Mouse (Mus musculus) forebrain, embryonic 13.5 days (tissue): Measurements from ENCODE around the gene Pnp. TPM values are rescaled to one million over a fixed set of nuclear protein-coding genes. Genes with fewer than 3 reads are reported as not detected.
"Not testable (repeated sequence)": the region's sequence is repeated elsewhere in the genome, so short reads cannot be mapped to it uniquely, and the experiment has no call there.

Experiments used
- ATAC-seq: fragments of 200-750 bp; cut with Nextera tagmentation; 2 replicates; pipeline ENCODE4 v1.8.0; 2017
- H3K27ac ChIP-seq: fragments of 300-500 bp; sonication (generic); 2 replicates; pipeline ENCODE4 v1.5.1; 2015; ENCODE audit warnings: inconsistent platforms, mild to moderate bottlenecking, moderate library complexity
- H3K27me3 ChIP-seq: fragments of 300-500 bp; sonication (generic); 2 replicates; pipeline ENCODE4 v1.6.1; 2015; ENCODE audit warnings: mild to moderate bottlenecking, inconsistent platforms
- H3K36me3 ChIP-seq: fragments of 300-500 bp; sonication (generic); 2 replicates; pipeline ENCODE4 v1.6.1; 2015; ENCODE audit warnings: mild to moderate bottlenecking, inconsistent platforms; ENCODE audit not compliant: poor library complexity, severe bottlenecking
- H3K4me1 ChIP-seq: fragments of 300-500 bp; sonication (generic); 2 replicates; pipeline ENCODE4 v1.6.1; 2015; ENCODE audit warnings: inconsistent platforms
- H3K4me2 ChIP-seq: fragments of 300-500 bp; sonication (generic); 2 replicates; pipeline ENCODE4 v1.6.1; 2015; ENCODE audit warnings: inconsistent platforms, mild to moderate bottlenecking, moderate library complexity
- H3K4me3 ChIP-seq: fragments of 300-500 bp; sonication (generic); 2 replicates; pipeline ENCODE4 v1.5.1; 2015; ENCODE audit warnings: mild to moderate bottlenecking, inconsistent platforms
- H3K9ac ChIP-seq: fragments of 300-500 bp; sonication (generic); 2 replicates; pipeline ENCODE4 v1.6.1; 2015; ENCODE audit warnings: mild to moderate bottlenecking, inconsistent platforms
- H3K9me3 ChIP-seq: fragments of 300-500 bp; sonication (generic); replicated peaks from 2 replicates; pipeline ENCODE4 v1.6.1; 2016; ENCODE audit warnings: inconsistent platforms
- WGBS: fragments of 180-500 bp; shearing (Covaris S2); methylation state at CpG from one replicate; pipeline ENCODE4 v1.1.7; 2015; 5-methylcytosine and 5-hydroxymethylcytosine counted together
- polyA plus RNA-seq: library from polyadenylated mRNA; unstranded; fragments of >200 nt; fragmentation: Nextera tagmentation; extraction: Ambion mirVana; gene quantifications from 2 replicates; pipeline ENCODE4 v1.2.1, GENCODE M21; 2015

Gene Pnp
- polyA plus RNA-seq, 1 experiment from 2014 or later = 33.2 TPM

GRCm38 (mm10) chr14:50938119-50938908, 7.4 kb downstream of the Pnp start:
- no peak overlapping the region for H3K27ac ChIP-seq
- no peak for ATAC-seq
- H3K9ac ChIP-seq = no peak overlapping the region
- H3K9me3 ChIP-seq = no peaks in the 10 kb centered on the region
- H3K4me2 ChIP-seq = no peak overlapping the region
- no peak overlapping the region for H3K4me3 ChIP-seq
- no peaks in the 10 kb centered on the region for H3K4me1 ChIP-seq
- no peaks in the 10 kb centered on the region for H3K36me3 ChIP-seq
- H3K27me3 ChIP-seq = no peaks in the 10 kb centered on the region
- whole genome bisulfite sequencing = 88% methylated on average over 3 of the region's 3 CpGs

- H3K36me3 ChIP-seq = no peaks in the 10 kb centered on the region
- ATAC-seq = no peak
- 58% methylated on average over 2 of the region's 2 CpGs for WGBS
Measured at GRCm38 (mm10) chr14:50938940-50939339, 8.1 kb downstream of the Pnp start.

GRCm38 (mm10) chr14:50943932-50944667, 13.2 kb downstream of the Pnp start, which contains the start of gene Gm49342:
TSS of gene Gm49342 (plus strand) at chr14:50944517.
- 16% methylated on average over 31 of the region's 31 CpGs for WGBS
- no peaks in the 10 kb centered on the region for H3K36me3 ChIP-seq

More at GRCm38 (mm10) chr14:50938940-50939339, 8.1 kb downstream of the Pnp start:
- Histone ChIP-seq H3K4me2 (no peak overlapping the region), H3K27me3 (no peaks in the 10 kb centered on the region), H3K27ac (no peak overlapping the region), H3K4me1 (0 out of 2 replicates have a peak, but pooled peaks cover 2% of the 10 kb centered on the region), H3K4me3 (no peak overlapping the region), H3K9ac (no peak overlapping the region), H3K9me3 (no peaks in the 10 kb centered on the region)

GRCm38 (mm10) chr14:50944668-50945033, 13.8 kb downstream of the Pnp start:
- ATAC-seq = peak; percentile 98
- H3K4me1 ChIP-seq = peaks cover 11% of the 10 kb centered on the region
- under 1% methylated on average over 15 of the region's 15 CpGs for WGBS

More at GRCm38 (mm10) chr14:50943932-50944667, 13.2 kb downstream of the Pnp start, which contains the start of gene Gm49342:
- peak; percentile 98 for ATAC-seq
- H3K9ac ChIP-seq = peak within 1 kb of the TSS; percentile 68
- peak within 1 kb of the TSS; percentile 67 for H3K4me2 ChIP-seq
- H3K27me3 ChIP-seq = no peaks in the 10 kb centered on the region
- peak within 1 kb of the TSS; percentile 49 for H3K4me3 ChIP-seq
- no peaks in the 10 kb centered on the region for H3K9me3 ChIP-seq
- peak within 1 kb of the TSS; percentile 82 for H3K27ac ChIP-seq
- peaks cover 11% of the 10 kb centered on the region for H3K4me1 ChIP-seq

GRCm38 (mm10) chr14:50945081-50945480, 14.2 kb downstream of the Pnp start:
- H3K27me3 ChIP-seq, ATAC-seq, H3K9me3 ChIP-seq, H3K36me3 ChIP-seq: not testable (repeated sequence)
- H3K9ac ChIP-seq = peak overlapping the region; percentile 68
- peak overlapping the region; percentile 82 for H3K27ac ChIP-seq
- WGBS = 8% methylated on average over 6 of the region's 6 CpGs
- H3K4me1 ChIP-seq = peaks cover 11% of the 10 kb centered on the region
- H3K4me3 ChIP-seq = peak overlapping the region; percentile 49
- peak overlapping the region; percentile 67 for H3K4me2 ChIP-seq

More at GRCm38 (mm10) chr14:50944668-50945033, 13.8 kb downstream of the Pnp start:
- H3K4me2 ChIP-seq = peak overlapping the region; percentile 67
- not testable (repeated sequence) for H3K27me3 ChIP-seq, H3K9me3 ChIP-seq, H3K36me3 ChIP-seq
- H3K27ac ChIP-seq = peak overlapping the region; percentile 82
- peak overlapping the region; percentile 68 for H3K9ac ChIP-seq
- peak overlapping the region; percentile 49 for H3K4me3 ChIP-seq

GRCm38 (mm10) chr14:50945526-50945925, 14.6 kb downstream of the Pnp start:
- Histone ChIP-seq H3K4me1 (peaks cover 11% of the 10 kb centered on the region), H3K4me3 (peak overlapping the region; percentile 49), H3K9ac (peak overlapping the region; percentile 68), H3K4me2 (peak overlapping the region; percentile 67)
- not testable (repeated sequence) for H3K27ac ChIP-seq, H3K9me3 ChIP-seq, H3K27me3 ChIP-seq, H3K36me3 ChIP-seq, ATAC-seq
- 24% methylated on average over 3 of the region's 3 CpGs for WGBS

GRCm38 (mm10) chr14:50955487-50955886, 24.6 kb downstream of the Pnp start:
- H3K4me2 ChIP-seq = no peak overlapping the region
- H3K27me3 ChIP-seq = no peaks in the 10 kb centered on the region
- no peaks in the 10 kb centered on the region for H3K9me3 ChIP-seq
- H3K27ac ChIP-seq = no peak overlapping the region
- 88% methylated on average over 10 of the region's 10 CpGs for WGBS
- peaks cover 14% of the 10 kb centered on the region for H3K36me3 ChIP-seq
- ATAC-seq = no peak
- 0 out of 2 replicates have a peak, but pooled peaks cover 2% of the 10 kb centered on the region for H3K4me1 ChIP-seq
- no peak overlapping the region for H3K9ac ChIP-seq
- H3K4me3 ChIP-seq = no peak overlapping the region

- peak within 1 kb of the TSS; percentile 37; the same call in 1 of the 2 replicates for H3K9ac ChIP-seq
- 4% methylated on average over 19 of the region's 19 CpGs for WGBS
- H3K9me3 ChIP-seq, H3K4me1 ChIP-seq, H3K27me3 ChIP-seq, H3K27ac ChIP-seq: not testable (repeated sequence)
- H3K36me3 ChIP-seq = peaks cover 12% of the 10 kb centered on the region
- H3K4me2 ChIP-seq = peak within 1 kb of the TSS; percentile 51
- peak within 1 kb of the TSS; percentile 12; the same call in 1 of the 2 replicates for H3K4me3 ChIP-seq
- ATAC-seq = peak; percentile 96
Measured at GRCm38 (mm10) chr14:50955942-50956508, 25.1 kb downstream of the Pnp start, which contains the start of gene Pnp2. TSS of gene Pnp2 (plus strand) at chr14:50955992.

- H3K4me3 ChIP-seq, H3K9me3 ChIP-seq, ATAC-seq, H3K27ac ChIP-seq, H3K9ac ChIP-seq, H3K36me3 ChIP-seq, H3K4me1 ChIP-seq, H3K27me3 ChIP-seq: not testable (repeated sequence)
- H3K4me2 ChIP-seq = peak overlapping the region; percentile 51; the same call in 1 of the 2 replicates
- 69% methylated on average over 6 of the region's 6 CpGs for WGBS
Measured at GRCm38 (mm10) chr14:50956724-50957123, 25.8 kb downstream of the Pnp start.

GRCm38 (mm10) chr14:50957146-50957545, 26.3 kb downstream of the Pnp start:
- not testable (repeated sequence) for H3K27ac ChIP-seq, ATAC-seq, H3K4me2 ChIP-seq, H3K9me3 ChIP-seq, H3K4me3 ChIP-seq, H3K36me3 ChIP-seq, H3K4me1 ChIP-seq, H3K27me3 ChIP-seq, H3K9ac ChIP-seq
- 69% methylated on average over 3 of the region's 3 CpGs for WGBS

GRCm38 (mm10) chr14:50958289-50958995, 27.6 kb downstream of the Pnp start:
- not testable (repeated sequence) for H3K4me2 ChIP-seq, H3K9me3 ChIP-seq, H3K9ac ChIP-seq, H3K36me3 ChIP-seq, H3K27me3 ChIP-seq, ATAC-seq, H3K4me3 ChIP-seq, H3K4me1 ChIP-seq, H3K27ac ChIP-seq
- 91% methylated on average over 5 of the region's 5 CpGs for WGBS
